In the genomic region with DNA sequence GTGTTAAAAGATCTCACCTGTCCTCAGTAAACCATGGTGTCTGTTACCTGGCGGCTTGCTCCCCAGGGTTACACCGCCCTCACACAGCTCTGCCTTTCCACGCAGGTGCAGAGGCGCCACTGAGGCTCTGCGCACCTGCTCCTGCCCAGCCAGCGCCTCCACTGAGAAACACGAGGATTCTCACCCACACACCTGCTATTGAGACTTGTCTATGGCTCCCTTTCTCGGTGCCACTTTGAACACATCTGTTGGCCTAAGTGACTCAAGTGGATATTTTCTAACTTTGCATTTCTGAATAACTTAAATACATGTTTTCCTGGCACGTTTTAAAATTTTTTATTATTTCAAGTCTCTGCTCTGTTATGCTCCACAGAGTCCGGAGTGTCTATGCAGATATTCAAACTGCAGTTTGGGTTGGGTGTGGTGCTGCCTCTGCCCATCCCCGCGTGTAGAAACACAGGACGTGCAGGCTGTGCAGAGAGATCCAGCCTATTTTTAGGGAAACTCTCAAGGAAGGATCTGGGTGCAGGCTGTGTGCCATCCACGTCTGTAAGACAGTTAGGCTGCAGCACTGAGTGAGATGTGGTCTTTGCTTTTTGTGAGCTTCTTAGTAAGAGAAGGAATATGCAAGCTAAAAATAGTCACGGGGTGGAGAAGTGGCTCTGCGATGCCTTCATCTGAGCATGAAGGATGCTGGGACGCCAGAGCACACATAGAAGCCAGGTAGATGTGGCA, we compare ENCODE assay signal across 25 mouse cellular contexts.
DNase-seq lines count a peak whose midpoint lies in the region; ATAC-seq lines count a peak whose summit lies in the region.
"Had no signal": no experiment of that assay in that cellular context is flagged by ENCODE, and none has a peak within 500 bp of the region (broad histone marks: within the 10 kb centered on the region; RNA-seq: fewer than 3 reads in every experiment).

No protein-coding gene starts in this region.

- no peak overlapping the region for H3K4me3 ChIP-seq in embryonic facial prominence, embryonic 14.5 days (ENCODE audit: low read depth, low read length)
- no peak overlapping the region for H3K4me3 ChIP-seq in embryonic facial prominence, embryonic 10.5 days
- H3K4me3 ChIP-seq in heart, embryonic 15.5 days: no peak overlapping the region
- no peak overlapping the region for H3K4me3 ChIP-seq in midbrain, embryonic 16.5 days (ENCODE audit: low read depth, low read length)
- no peak overlapping the region for H3K4me3 ChIP-seq in midbrain, embryonic 10.5 days
- H3K4me3 ChIP-seq: hindbrain, embryonic 10.5 days; intestine, embryonic 15.5 days; limb, embryonic 10.5 days; liver, embryonic 15.5 days; lung, embryonic 15.5 days had no signal

- H3K27me3 ChIP-seq in embryonic facial prominence, embryonic 14.5 days (replicated peaks; ENCODE audit: control insufficient read depth, insufficient read depth, low read length): no peaks in the 10 kb centered on the region
- no peaks in the 10 kb centered on the region for H3K27me3 ChIP-seq in embryonic facial prominence, embryonic 10.5 days (replicated peaks; ENCODE audit: low read depth, poor library complexity, severe bottlenecking)
- H3K27me3 ChIP-seq in heart, embryonic 15.5 days: no peaks in the 10 kb centered on the region
- no peaks in the 10 kb centered on the region for H3K27me3 ChIP-seq in midbrain, embryonic 16.5 days (ENCODE audit: control insufficient read depth, insufficient read depth, low read depth, low read length)
- H3K27me3 ChIP-seq in midbrain, embryonic 10.5 days (ENCODE audit: low read depth, poor library complexity, severe bottlenecking): no peaks in the 10 kb centered on the region
- H3K27me3 ChIP-seq: intestine, embryonic 15.5 days; liver, embryonic 15.5 days; lung, embryonic 15.5 days had no signal

- intact Hi-C loops in heart, postnatal 36 days (cut with DNase I): no loop called here

- H3K9ac ChIP-seq in embryonic facial prominence, embryonic 14.5 days (ENCODE audit: low read depth, low read length): no peak overlapping the region
- no peak overlapping the region for H3K9ac ChIP-seq in heart, embryonic 15.5 days
- H3K9ac ChIP-seq in midbrain, embryonic 16.5 days (ENCODE audit: low read depth, low read length): no peak overlapping the region
- H3K9ac ChIP-seq: intestine, embryonic 15.5 days; liver, embryonic 15.5 days; lung, embryonic 15.5 days had no signal

- ATAC-seq in embryonic facial prominence, embryonic 14.5 days (ENCODE audit: low read depth): peak; percentile 23; the same call in 1 of the 2 replicates
- ATAC-seq in heart, embryonic 15.5 days (replicated peaks; ENCODE audit: insufficient number of reproducible peaks, insufficient read depth, low FRiP score, low read depth): no peak
- ATAC-seq in midbrain, embryonic 16.5 days: no peak
- ATAC-seq: hindbrain, embryonic 16.5 days; intestine, embryonic 15.5 days had no signal

- no peak overlapping the region for H3K27ac ChIP-seq in embryonic facial prominence, embryonic 14.5 days (replicated peaks; ENCODE audit: low read depth, low read length)
- no peak overlapping the region for H3K27ac ChIP-seq in embryonic facial prominence, embryonic 10.5 days (replicated peaks)
- peak overlapping the region; percentile 39; the same call in 1 of the 2 replicates for H3K27ac ChIP-seq in heart, embryonic 15.5 days
- H3K27ac ChIP-seq in midbrain, embryonic 16.5 days (ENCODE audit: low read length): 0 out of 2 replicates have a peak overlapping the region, but pooled peaks have one; percentile 7
- H3K27ac ChIP-seq in midbrain, embryonic 10.5 days (replicated peaks): no peak overlapping the region
- H3K27ac ChIP-seq: hindbrain, embryonic 10.5 days; intestine, embryonic 15.5 days; limb, embryonic 10.5 days; liver, embryonic 15.5 days; lung, embryonic 15.5 days; stomach, postnatal 0 days had no signal

- WGBS in embryonic facial prominence, embryonic 14.5 days: 84% methylated on average over 17 of the region's 17 CpGs
- 90% methylated on average over 17 of the region's 17 CpGs for WGBS in embryonic facial prominence, embryonic 10.5 days
- 65% methylated on average over 17 of the region's 17 CpGs for WGBS in heart, embryonic 15.5 days
- WGBS in midbrain, embryonic 16.5 days: 92% methylated on average over 17 of the region's 17 CpGs
- WGBS in midbrain, embryonic 10.5 days: 94% methylated on average over 17 of the region's 17 CpGs

- H3K9me3 ChIP-seq in embryonic facial prominence, embryonic 14.5 days (ENCODE audit: control insufficient read depth, low read length): no peaks in the 10 kb centered on the region
- H3K9me3 ChIP-seq in embryonic facial prominence, embryonic 10.5 days: no peaks in the 10 kb centered on the region
- no peaks in the 10 kb centered on the region for H3K9me3 ChIP-seq in heart, embryonic 15.5 days (replicated peaks)
- no peaks in the 10 kb centered on the region for H3K9me3 ChIP-seq in midbrain, embryonic 16.5 days (replicated peaks; ENCODE audit: control insufficient read depth, low read length, poor library complexity, severe bottlenecking)
- no peaks in the 10 kb centered on the region for H3K9me3 ChIP-seq in midbrain, embryonic 10.5 days (replicated peaks)
- H3K9me3 ChIP-seq: hindbrain, embryonic 10.5 days; intestine, embryonic 15.5 days; limb, embryonic 10.5 days; liver, embryonic 15.5 days; lung, embryonic 15.5 days had no signal

- no peak for DNase-seq in embryonic facial prominence, embryonic 14.5 days (ENCODE audit: low spot score)
- no peak for DNase-seq in embryonic facial prominence, embryonic 10.5 days (ENCODE audit: low spot score)
- DNase-seq in heart, postnatal 36 days: no peak
- DNase-seq in midbrain, embryonic 10.5 days (ENCODE audit: low spot score): no peak
- peak; percentile 17 for DNase-seq in thymus, postnatal 0 days (ENCODE audit: low spot score)
- DNase-seq in thymus, postnatal 10 days (ENCODE audit: low spot score in 2 of 2): no peak
- DNase-seq: adrenal gland, postnatal 14 days; cerebellum, adult 9-10 months; gastrocnemius, postnatal 25 days; heart, adult 18-20 months; kidney, adult 8-10 months; kidney, postnatal 10 days; layer of hippocampus, postnatal 36 days; liver; lung, postnatal 4 days; thymus, postnatal 36 days had no signal

- H3K4me1 ChIP-seq in embryonic facial prominence, embryonic 14.5 days (ENCODE audit: control insufficient read depth, insufficient read depth, low read length): no peaks in the 10 kb centered on the region
- H3K4me1 ChIP-seq in embryonic facial prominence, embryonic 10.5 days: no peaks in the 10 kb centered on the region
- H3K4me1 ChIP-seq in heart, embryonic 15.5 days (replicated peaks): peaks cover 11% of the 10 kb centered on the region
- H3K4me1 ChIP-seq in midbrain, embryonic 16.5 days (ENCODE audit: control insufficient read depth, insufficient read depth, low read length): peaks cover 7% of the 10 kb centered on the region; the same call in 1 of the 2 replicates
- no peaks in the 10 kb centered on the region for H3K4me1 ChIP-seq in midbrain, embryonic 10.5 days
- H3K4me1 ChIP-seq: hindbrain, embryonic 10.5 days; liver, embryonic 15.5 days had no signal

- H3K4me2 ChIP-seq in embryonic facial prominence, embryonic 14.5 days (ENCODE audit: low read depth, low read length): no peak overlapping the region
- H3K4me2 ChIP-seq in heart, embryonic 15.5 days: no peak overlapping the region
- H3K4me2 ChIP-seq in midbrain, embryonic 16.5 days (ENCODE audit: low read length): no peak overlapping the region
- H3K4me2 ChIP-seq: intestine, embryonic 15.5 days; liver, embryonic 15.5 days; lung, embryonic 15.5 days had no signal

- peaks cover 41% of the 10 kb centered on the region for H3K36me3 ChIP-seq in embryonic facial prominence, embryonic 14.5 days (ENCODE audit: control insufficient read depth, insufficient read depth, low read length)
- peaks cover 59% of the 10 kb centered on the region for H3K36me3 ChIP-seq in embryonic facial prominence, embryonic 10.5 days (replicated peaks)
- no peaks in the 10 kb centered on the region for H3K36me3 ChIP-seq in heart, embryonic 15.5 days
- H3K36me3 ChIP-seq in midbrain, embryonic 16.5 days (ENCODE audit: control insufficient read depth, insufficient read depth, low read length): 0 out of 2 replicates have a peak, but pooled peaks cover 3% of the 10 kb centered on the region
- H3K36me3 ChIP-seq in midbrain, embryonic 10.5 days: peaks cover 37% of the 10 kb centered on the region
- H3K36me3 ChIP-seq: intestine, embryonic 15.5 days had no signal

Comparison
In these comparisons a context has a peak if more than half of its experiments do, and no peak if none do; other contexts are left out.
1. H3K27ac ChIP-seq: peak in heart, embryonic 15.5 days (single experiment) and midbrain, embryonic 16.5 days (single experiment); none in embryonic facial prominence, embryonic 14.5 days (single experiment), embryonic facial prominence, embryonic 10.5 days (single experiment) and midbrain, embryonic 10.5 days (single experiment).